Mouse (Mus musculus): ENCODE results near the gene Ablim2.

The Ablim2 gene

DNA sequence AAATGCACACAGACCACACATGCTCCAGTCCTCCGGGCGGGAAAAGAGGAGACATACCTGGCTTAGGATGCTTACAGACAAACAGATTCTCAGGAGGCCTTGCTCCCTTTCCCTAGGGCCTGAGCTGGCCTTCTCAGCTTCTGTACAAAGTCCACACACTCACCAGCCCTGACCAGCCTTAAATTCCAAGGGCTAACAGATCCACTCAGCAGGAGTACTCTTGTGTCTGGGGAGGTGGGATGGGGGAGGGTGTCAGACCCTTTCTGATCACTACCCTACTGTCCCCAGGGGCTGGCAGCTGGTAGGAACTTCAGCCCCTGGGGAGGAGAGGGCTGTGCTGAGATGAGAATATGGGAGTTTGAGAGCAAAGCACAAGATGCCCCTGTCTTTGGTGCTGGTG is 18.7 kb upstream of the Ablim2 start:
- in situ Hi-C loops (cut with MboI; ENCODE audit: low sequenced_read_pairs), result no loop called here

DNA sequence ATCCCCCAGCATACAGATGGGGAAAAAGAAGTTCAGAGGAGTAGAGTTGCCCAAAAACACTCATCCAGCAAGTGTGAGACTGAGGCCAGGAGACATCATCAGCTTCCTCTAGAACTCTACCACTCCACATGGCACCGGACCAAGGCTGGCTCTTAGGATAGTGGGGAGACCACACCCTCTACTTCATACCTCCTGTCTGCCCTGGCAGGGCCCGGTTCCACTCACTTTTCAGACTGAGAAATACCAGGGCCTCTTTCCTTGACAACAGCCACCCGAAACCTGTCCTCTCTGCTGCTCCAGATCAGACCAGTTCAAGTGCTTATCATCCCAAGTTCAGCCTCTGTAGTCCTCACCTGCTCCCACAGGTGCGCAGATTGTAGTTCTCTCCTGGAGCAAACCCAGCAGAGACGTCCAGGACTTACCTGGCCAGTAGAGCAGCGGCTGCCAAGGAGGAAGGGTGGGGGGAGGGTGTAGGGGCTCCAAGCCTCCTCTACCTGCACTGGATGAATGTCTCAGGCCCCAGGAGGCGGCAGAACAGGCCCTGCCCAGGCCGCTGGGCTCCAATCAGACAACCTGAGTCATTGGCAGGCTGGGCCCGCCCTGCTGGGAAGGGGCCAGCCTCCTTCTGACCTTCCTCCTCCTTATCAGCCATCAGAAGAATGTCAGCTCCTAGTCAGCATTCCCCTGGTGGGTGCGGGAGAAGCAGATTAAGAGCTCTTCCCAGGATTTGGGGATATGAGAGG is 18.0 kb upstream of the Ablim2 start, which contains the start of gene Sh3tc1:
Sh3tc1 (minus strand) TSS at position 452 of the 743 bp plus-strand sequence.
- in situ Hi-C loops (cut with MboI; ENCODE audit: low sequenced_read_pairs), result no loop called here

DNA sequence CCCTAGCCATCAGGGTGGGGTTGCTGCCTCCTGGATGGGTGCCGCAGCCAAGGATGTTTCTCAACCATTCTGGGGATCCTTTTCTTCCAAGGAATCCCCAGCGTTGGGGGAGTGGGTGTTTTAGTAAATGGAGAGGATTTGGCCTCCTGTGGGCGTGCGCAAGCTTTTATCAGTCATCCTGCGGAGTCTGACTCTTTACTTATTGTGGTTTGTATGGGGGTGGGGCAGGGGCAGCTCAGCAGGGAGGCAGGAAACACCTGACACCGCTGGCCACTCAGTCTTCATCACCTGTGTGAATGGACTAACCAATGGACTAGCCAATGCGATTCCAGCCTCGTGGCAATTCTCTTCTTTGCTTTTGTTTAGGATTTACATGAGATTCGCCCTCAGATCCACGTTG is 17.0 kb upstream of the Ablim2 start:
- in situ Hi-C loops (cut with MboI; ENCODE audit: low sequenced_read_pairs), result no loop called here

DNA sequence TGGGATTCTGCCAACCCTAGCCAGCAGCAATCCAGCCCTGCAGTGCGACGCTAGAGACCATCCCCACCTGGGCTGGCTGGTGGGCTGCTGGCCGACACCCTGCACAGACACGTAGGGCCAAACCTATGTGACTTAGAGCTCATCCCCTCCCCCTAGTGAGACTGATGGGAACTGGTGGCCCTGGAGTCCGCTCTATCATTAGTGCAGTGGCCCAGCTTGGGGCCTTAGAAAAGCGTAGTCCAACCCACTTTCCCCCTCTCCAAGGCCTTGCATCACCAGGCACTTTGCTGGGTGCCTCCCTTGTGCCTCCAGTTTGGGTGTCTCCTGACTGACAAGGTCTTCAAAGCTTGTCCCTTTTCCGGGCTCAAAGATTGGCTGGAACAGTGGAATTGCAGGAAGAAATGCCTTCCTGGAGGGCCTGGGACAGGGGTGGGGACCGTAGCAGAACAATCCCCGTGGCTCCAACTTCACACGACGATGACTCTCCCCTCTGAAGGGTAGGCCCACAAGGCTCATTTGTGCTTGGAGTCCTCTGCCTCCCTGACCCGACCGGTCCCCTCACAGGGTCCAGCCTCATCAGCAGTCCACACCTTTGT is 16.4 kb upstream of the Ablim2 start:
- in situ Hi-C loops (cut with MboI; ENCODE audit: low sequenced_read_pairs), result no loop called here

DNA sequence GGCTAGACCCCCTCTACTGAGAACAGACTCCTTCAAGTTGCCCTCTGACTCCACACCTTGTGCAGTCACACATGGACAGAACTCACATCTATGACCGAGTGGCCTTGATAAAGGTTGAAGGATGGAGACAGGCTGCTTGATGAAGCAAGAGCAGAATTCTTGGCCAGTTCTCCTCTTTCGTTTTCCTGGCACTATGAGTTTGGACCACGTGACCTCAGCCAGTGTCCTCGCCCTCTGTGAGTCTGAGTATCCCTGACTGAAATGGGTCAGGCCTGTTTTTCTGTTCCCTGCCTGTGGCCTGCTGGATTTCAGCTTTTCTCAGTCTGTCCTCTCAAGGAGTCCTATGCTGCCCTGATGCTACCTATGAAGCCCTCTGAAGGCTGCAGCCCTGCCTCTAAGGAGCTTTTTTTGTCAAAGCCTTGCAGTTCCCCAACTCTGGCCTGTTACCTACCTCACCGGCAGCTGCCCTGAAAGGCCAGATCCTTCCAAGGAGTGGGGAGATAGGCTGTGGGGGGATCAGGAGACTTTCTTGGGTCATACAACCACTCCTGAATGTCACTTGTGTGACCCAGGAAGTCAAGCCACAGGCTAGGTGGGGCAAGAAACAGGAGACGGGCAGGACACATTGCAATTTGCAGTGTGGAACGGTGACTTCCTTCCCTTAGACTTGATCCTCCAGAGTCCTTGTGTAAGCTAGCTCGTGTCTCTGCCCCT is 14.3 kb upstream of the Ablim2 start:
- in situ Hi-C loops (cut with MboI; ENCODE audit: low sequenced_read_pairs), result no loop called here

DNA sequence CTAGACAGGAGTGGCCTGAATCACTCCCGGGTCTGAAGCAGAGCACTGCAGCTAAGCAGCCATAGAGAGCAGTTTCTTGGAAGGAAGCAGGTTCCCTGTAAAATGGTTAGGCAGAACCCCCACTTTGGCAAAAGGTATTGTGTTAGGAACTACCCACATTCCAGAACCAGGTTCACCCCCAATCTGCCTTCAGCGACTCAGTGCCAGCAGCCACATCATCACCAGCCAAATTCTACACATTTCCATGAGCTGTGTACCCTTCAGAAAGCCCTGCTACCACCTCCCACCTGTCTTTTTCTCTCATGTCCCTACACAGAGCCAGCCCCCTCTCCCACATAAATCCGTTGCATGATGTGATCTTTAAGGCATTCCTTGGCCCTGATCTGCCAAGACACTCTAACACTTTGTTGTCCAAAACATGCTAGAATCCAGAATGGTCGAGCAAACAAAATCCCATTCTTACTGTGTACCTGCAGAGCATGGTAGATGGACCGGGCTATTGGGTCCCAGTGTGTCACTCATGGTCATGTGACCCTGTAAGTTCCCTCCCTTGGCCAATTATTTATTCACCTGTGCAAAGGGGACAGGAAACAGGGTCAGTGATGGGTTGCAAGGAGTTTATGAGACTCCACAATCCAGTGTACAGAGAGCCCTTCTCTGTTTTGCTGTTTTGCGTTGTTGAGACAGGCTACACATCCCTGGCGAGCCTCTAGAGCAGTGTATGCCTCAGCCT is 13.5 kb upstream of the Ablim2 start:
- in situ Hi-C loops (cut with MboI; ENCODE audit: low sequenced_read_pairs), result no loop called here

DNA sequence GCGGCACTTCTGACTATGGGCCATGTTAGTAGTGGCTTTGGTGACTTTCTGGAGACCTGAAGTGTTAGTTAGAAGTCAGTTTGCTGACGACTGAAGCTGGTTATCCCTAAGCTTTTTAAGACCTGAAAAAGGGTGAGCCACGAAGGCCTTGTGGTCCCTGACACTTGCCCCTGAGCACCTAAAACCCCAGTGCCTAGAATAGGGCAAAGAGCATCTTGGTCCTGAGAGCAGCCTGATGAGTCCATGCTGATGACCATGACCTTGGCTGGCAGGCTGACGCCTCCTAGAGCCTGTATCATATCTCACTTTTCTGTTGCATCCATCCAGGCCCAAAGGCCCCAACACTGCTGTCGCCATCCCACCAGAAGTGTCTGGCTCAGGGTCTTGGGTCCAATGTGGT is 12.3 kb upstream of the Ablim2 start:
- in situ Hi-C loops (cut with MboI; ENCODE audit: low sequenced_read_pairs), result no loop called here

DNA sequence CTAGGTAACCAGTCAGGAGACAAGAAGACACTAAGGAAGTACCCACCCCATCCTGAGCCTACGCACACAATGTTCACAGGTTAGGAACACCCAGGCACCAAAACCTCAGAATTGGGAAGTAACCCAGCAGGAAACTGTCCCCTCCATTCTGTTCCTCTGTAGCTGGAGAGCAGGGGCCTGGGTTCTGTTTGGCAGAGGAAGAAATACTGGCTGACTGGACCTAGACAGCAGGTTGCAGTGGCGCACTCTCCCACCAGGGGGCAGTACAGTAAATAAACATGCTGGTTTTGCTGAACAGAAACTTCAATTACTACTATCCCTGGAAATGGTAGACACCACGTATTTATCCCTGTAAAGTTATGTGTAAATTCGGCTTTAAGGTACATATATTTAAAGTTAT is 10.8 kb upstream of the Ablim2 start:
- in situ Hi-C loops (cut with MboI; ENCODE audit: low sequenced_read_pairs), result no loop called here

DNA sequence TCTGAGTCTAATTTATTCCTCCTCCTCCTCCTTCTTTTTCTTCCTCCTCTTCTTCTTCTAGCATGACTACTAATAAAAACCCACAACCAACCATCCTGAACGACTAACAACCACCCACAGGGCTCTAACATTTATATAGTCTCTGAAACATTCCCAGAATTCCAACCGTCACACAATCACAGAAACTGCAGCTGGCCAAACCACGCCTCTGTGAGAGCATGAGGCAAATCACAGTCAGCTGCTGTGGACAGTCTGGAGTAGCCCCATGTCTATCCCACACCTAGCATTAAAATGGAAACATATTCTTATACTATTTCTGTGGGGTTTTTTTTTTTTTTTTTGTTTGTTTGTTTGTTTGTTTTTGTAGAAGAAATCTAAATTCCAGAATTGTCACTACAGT is 8.3 kb upstream of the Ablim2 start:
- in situ Hi-C loops (cut with MboI; ENCODE audit: low sequenced_read_pairs), result no loop called here

DNA sequence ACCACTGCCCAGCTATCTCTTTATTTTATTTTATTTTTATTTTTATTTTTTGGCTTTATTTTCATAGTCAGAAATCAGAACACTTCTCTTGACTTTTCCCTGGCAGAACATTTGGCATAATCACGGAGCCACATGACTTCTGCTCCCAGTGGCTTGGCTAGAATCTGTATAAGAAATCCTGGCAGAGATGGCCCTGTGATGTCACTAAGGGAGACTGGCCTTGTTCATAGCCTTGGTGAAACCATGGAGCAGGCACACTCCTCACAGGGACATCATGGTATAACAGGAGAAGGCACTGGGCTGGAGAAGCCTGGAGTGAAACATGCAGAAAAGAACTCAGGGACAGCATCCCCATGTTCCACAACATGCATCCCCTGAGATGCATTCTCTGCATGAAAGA is 7.7 kb upstream of the Ablim2 start:
- in situ Hi-C loops (cut with MboI; ENCODE audit: low sequenced_read_pairs), result no loop called here

DNA sequence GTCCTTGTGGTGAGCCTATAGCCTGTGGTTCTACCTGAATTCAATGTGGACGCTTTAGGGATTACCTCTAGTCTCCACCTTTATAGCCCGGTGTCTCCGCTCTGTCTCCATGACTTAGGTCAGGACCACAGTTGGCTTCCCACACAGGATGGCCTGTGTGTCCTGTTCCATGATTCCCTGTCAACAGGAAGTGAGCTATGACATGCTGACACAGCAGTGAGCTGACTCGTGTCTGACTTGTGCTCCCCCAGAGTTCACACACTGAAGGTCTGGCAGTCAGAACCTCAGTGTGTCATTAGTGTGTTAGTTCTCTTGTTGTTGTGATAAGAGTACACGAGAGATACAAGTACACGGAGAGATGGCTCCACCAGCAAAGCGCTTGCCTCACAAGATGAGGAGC is 6.7 kb upstream of the Ablim2 start:
- in situ Hi-C loops (cut with MboI; ENCODE audit: low sequenced_read_pairs), result no loop called here

DNA sequence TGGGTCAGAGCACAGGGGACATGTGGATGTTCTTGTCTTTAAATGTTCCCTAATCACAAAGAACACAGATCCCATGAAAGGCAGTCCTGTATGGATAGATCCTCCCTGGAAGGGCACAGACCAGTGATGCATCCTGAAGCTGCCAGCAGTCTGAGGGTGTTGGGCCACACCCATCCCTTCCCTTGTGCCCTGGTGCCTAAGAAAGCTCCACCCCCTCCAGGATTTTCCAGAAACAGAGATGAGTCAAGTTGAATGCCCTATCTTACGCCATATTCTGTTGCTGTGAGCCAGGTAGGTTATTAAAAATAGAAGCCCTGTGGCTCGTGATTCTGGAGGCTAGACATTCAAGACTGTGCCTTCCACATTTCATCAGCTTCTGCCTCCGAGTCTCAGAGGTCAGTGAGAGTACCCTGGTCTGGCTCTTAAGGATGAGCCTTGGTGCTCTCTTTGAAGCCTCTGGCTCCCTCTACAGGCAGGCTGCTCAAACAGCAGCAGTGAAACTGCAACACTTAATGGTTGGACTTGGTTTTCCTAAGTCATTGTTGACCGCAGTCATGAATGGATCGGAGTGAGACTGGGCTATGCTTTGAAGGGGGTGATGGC is 2.4 kb upstream of the Ablim2 start:
- in situ Hi-C loops (cut with MboI; ENCODE audit: low sequenced_read_pairs), result no loop called here

DNA sequence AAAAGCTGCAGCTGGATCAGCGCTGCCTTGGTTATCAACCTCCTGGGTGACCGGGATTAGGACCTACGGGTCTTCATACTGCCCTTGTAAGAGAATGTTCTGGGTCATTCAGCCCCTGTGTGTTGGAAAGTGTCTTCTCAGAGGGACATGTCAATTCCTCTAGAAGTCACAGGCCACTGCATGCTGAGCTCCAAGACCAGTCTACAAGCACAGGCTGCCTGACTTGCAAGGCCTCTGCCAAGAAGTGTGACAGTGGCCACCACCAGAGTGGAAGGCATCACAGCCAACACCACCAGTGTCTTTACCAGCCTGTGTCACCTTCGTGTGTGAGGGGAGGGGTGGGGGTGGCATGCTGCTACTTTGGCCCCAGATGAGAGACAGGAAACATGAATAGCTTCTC is 1.7 kb upstream of the Ablim2 start:
- in situ Hi-C loops (cut with MboI; ENCODE audit: low sequenced_read_pairs), result no loop called here

DNA sequence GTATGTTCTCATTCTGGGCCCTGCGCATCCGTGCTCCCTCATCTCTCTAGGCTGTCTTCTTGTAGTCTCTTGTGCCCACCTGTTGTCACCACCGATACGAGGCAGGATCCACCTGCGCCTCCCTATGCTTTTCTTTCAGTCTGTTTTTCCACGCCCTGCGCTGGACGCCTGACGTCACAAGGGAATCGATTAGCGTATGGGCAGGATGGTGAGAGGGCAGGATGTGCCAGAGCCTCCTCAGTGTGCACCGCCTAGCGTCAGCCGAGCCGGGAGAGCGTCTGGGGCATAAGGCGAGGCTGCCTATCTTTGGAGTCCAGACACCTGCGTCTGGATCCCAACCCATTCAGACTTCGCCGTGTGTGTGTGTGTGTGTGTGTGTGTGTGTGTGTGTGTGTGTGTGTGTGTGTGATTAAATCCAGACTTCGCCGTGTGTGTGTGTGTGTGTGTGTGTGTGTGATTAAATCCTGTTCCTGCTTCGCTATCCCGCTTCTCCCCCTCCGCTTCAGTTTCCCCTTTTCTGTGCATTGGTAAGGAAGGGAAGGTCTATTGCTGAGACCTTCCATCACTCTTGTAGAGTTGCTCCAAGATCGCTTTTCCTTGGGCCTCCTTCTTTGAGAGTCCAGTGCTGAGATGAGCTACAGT is 562 bp upstream of the Ablim2 start:
- in situ Hi-C loops (cut with MboI; ENCODE audit: low sequenced_read_pairs), result no loop called here

DNA sequence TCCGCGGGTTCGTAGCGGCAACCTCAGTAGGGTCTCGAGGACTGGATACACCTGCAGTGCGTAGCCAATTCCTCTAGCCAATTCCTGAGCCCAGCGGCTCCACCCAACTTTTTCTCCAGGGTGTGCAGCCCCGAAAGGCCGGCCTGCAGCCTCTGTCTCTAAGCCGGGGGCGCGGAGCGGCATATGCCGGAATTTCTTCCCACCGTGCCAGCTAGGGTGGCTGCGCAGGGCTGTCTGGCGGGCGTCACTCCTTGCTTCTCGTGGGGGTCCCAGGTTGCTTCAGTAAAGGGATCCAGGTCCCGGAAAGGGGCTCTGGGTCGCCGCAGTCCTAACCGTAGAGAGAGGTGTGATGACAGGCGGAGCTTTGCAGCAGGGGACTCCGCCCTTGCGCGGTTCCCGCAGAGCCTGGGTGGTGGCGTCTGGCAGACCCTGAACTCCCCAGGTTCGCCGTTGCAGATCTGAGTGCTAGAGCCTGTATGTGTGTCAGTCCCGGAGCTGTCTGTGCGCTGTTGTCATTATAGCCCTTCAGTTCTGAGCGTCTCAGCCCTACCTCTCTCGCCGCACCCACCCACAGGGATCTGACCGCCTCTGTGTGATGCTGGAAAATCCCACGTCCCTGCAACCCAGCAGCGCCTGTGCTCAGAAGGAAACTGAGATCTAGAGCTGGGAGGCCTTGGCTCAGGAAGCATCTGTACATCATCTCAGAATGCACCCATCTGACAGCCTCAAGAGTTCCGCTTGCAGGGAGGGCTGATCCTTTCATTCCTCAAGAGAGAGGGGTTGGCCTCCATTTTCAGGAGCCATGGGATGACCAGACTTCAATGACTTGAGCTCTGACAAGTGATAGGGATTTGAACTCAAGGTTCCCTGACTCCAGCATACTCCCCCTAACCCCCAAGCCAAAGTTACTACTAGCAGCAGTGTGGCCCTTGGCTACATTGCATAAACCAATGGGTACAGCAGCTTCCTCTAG is 687 bp downstream of the Ablim2 start:
- in situ Hi-C loops (cut with MboI; ENCODE audit: low sequenced_read_pairs), result no loop called here

DNA sequence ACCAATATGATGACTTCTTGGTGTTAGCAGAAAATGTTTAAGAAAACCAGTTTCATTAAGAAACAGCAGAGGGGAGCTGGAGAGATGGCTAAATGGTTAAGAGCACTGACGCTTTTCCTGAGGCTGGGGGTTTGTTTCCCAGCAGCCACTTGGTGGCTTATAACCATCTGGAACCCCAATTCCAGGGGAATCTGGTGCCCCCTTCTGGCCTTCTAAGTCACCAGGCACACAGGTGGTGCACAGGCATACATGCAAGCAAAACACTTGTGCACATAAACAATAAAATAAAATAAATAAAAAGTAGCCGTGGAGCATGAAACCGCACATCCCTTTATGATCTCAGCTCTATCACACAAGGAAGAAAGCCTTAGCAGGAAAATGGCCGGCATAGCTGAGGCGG is 3.6 kb downstream of the Ablim2 start:
- in situ Hi-C loops (cut with MboI; ENCODE audit: low sequenced_read_pairs), result no loop called here

DNA sequence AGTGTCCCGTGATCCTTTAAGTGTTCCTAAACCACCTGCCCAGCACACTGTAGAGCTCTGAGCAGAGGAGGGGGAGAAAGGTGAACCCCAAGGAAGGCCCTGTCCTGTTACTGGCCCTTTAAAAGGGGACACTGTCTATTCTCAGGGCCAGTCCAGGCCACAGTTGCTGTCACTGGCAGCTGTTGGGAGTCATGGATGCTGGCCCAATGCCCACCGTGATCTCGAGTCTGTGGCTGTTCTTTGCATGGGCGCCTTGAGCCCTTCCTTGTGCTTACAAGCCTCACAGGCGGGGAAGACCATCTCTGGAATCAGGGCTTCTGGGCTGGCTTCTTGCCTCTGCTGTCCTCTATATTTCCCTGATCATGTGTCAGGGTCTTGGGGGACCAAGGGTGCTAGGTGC is 4.7 kb downstream of the Ablim2 start:
- in situ Hi-C loops (cut with MboI; ENCODE audit: low sequenced_read_pairs), result no loop called here

DNA sequence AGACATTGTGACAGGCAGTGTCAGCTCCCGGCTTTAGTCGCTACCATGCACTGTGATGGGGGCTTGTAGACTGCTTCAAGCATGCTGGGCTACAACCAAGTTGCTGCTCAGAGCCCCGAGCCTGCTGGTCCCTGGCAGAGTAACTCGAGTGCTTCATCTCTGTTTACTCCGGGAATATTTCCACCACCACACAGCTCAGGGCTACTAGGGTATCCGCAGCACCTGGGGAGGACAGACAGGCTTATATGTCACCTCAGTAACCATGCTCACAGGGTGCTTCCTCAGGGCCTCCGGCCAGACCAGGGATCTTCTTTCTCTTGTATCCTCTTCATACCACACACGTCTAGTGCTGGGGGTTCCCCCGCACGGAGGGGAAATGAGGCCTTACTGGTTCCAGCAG is 5.2 kb downstream of the Ablim2 start:
- in situ Hi-C loops (cut with MboI; ENCODE audit: low sequenced_read_pairs), result no loop called here

DNA sequence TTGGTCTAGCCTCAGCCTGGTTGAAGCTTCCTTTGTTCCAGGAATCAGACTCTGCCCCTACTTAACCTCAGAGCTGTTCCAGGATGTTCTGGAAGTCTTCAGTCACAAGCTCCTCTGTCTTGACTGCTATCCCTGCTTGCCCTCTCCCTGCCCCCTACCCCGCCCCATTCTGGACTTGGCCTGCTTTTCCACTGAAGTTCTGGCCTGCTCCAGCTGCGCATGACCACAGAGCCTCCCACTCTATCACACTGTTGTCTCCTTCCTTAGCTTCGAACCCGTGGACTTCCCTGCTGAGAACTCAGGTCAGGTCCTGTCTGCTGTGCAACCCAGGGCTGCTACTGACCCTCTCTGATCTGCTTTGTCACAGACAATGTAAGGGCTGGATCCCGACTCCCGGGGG is 8.2 kb downstream of the Ablim2 start:
- in situ Hi-C loops (cut with MboI; ENCODE audit: low sequenced_read_pairs), result no loop called here

DNA sequence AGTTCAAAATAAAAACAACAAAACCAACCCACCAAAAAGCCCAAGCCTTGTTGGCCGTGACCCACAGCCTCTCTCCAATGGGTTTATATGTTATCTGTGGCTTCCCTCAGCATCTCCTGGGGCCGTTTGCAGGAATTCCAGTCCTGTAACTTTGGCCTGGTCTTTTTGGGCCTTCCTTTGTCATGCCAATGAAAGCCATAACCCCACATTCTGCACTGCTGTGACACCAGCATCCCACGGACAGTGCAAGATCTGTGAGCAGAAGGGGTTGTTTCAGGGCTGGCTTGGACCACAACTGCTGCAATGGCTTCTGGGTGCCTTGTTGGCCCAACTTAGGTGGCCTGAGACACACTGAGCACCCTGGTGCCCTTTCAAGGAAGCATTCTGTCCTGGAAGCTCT is 10.8 kb downstream of the Ablim2 start:
- in situ Hi-C loops (cut with MboI; ENCODE audit: low sequenced_read_pairs), result no loop called here
